Mouse (Mus musculus) CH12.LX (cell line): ENCODE measurements around the gene Emc9.

Experiments used
- CHD1 ChIP-seq: IDR thresholded peaks from 2 replicates; pipeline ENCODE4 v1.6.1; 2012; ENCODE audit warnings: low read depth, low read length, improper control_type of control experiment, inconsistent platforms
- CHD2 ChIP-seq: IDR thresholded peaks from 2 replicates; pipeline ENCODE4 v1.6.1; 2011; ENCODE audit warnings: low read length, improper control_type of control experiment
- CTCF ChIP-seq, 2 experiments: IDR thresholded peaks in 1 of 2; conservative IDR thresholded peaks in 1 of 2; 2 replicates each; pipeline ENCODE4 v1.5.1; 2011 to 2012; ENCODE audit warnings: low read depth in 2 of 2, low read length in 2 of 2, improper control_type of control experiment in 1 of 2, inconsistent platforms in 1 of 2, mild to moderate bottlenecking in 1 of 2, moderate library complexity in 1 of 2
- GABPA ChIP-seq: IDR thresholded peaks from 2 replicates; pipeline ENCODE4 v1.6.1; 2012; ENCODE audit warnings: low read depth, low read length, improper control_type of control experiment, inconsistent platforms; ENCODE audit not compliant: insufficient replicate concordance
- MXI1 ChIP-seq: IDR thresholded peaks from 2 replicates; pipeline ENCODE4 v1.6.1; 2011; ENCODE audit warnings: mild to moderate bottlenecking, low read depth, low read length, improper control_type of control experiment
- PAX5 ChIP-seq: IDR thresholded peaks from 2 replicates; pipeline ENCODE4 v1.6.1; 2012; ENCODE audit warnings: low read length, inconsistent platforms, mixed read lengths
- POLR2A ChIP-seq: IDR thresholded peaks from 2 replicates; pipeline ENCODE4 v1.6.1; 2011; ENCODE audit warnings: low read depth, mild to moderate bottlenecking, improper control_type of control experiment, low read length
- ZKSCAN1 ChIP-seq: IDR thresholded peaks from 2 replicates; pipeline ENCODE4 v1.6.1; 2012; ENCODE audit warnings: low read depth, inconsistent platforms, low read length, improper control_type of control experiment, borderline replicate concordance

DNA sequence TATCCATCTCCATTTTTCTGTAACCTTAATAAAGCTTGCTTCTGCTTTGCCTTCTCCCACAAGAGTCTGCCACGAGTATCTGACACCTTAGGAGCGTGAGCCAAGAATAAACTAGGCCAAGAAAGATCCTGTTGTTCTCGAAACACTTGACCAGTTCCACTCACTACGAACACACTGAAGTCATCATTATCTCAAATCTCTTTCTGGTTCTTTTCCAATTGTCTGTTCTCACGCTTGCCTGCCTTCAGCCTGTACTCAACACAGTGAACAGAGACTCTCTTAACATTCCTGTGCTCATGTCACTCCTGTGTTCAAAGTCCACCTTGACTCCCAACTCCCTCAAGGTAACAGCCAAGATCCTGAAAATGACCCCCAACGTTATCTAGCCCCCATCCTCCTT is 28.2 kb upstream of the Emc9 start:
- no peak for TF ChIP-seq CTCF (conservative IDR thresholded peaks at IDR 0.05 in 1 of 2, IDR thresholded peaks at IDR 0.05 in 1 of 2; ENCODE audit: low read depth in 2 of 2, low read length in 2 of 2)
- TF ChIP-seq PAX5 = no peak
- no peak for TF ChIP-seq POLR2A
- no peak for TF ChIP-seq GABPA
- TF ChIP-seq CHD1 = no peak
- TF ChIP-seq CHD2 = no peak
- no peak for TF ChIP-seq MXI1
- TF ChIP-seq ZKSCAN1 = no peak
